Mouse (Mus musculus): ENCODE measurements around the gene Vma21-ps.
"Not testable (repeated sequence)": the region's sequence is repeated elsewhere in the genome, so short reads cannot be mapped to it uniquely, and the experiment has no call there.

The Vma21-ps gene

DNA sequence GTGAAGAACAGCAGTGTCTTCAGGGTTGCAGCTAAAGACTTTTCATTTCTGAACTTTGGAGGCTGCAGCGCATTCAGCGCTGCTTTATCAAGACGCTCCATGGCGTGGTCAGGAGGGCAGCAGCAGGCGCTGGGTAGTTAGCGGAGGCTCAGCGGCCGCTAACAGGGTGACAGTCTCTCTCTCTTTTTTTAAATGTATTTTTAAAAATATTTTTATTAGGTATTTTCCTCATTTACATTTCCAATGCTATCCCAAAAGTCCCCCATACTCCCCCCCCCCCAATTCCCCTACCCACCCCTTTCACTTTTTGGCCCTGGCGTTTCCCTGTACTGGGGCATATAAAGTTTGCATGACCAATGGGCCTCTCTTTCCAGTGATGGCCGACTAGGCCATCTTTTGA lies at the start of gene Vma21-ps:
TSS of gene Vma21-ps (minus strand) at position 101 of the 400 bp plus-strand sequence.
- DNase-seq (ENCODE audit: low spot score), result not testable (repeated sequence)

GRCm38 (mm10) chr4:52543001-52543400 lies 46.0 kb upstream of the Vma21-ps start:
- no peak for DNase-seq (ENCODE audit: low spot score)

DNA sequence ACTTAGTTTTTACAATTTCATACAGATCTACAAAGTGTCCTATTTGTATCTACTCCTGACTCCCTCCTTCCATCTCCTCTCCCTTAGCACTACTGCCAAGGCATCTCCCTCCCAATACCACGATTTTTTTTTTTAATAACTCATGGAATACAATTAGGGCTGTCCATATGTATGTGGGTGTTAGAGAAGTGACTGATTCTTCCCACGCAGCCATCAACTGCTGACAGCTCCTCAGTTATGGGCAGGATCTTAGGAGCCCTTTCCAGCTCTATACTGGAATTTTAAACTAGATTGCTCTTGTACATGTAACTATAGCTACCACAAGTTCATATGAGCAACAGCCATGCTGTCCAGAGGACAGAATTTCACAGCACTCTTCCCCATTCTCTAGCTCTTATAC lies 33.6 kb upstream of the Vma21-ps start:
- DNase-seq (ENCODE audit: low spot score), result no peak

DNA sequence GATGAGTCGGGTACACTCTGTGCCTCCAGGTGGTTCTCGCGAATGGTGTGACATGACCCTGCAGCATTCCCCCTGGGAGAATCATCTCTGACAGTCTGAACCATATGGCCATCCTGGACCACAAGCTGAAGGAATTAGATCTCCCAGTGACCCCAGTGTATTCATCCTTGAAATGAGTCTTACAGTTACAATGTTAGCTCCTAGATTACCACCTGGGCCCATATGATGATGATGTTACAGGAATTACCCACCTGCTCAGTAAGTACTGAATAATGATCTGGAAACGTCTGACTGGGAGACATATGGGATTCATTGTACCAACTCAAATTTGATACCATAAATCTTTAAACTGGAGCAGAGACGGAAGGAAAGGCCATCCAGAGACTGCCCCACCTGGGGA lies 29.4 kb upstream of the Vma21-ps start:
- no peak for DNase-seq (ENCODE audit: low spot score)

- DNase-seq (ENCODE audit: low spot score), result no peak
Measured at GRCm38 (mm10) chr4:52519301-52519700, 22.3 kb upstream of the Vma21-ps start.

DNA sequence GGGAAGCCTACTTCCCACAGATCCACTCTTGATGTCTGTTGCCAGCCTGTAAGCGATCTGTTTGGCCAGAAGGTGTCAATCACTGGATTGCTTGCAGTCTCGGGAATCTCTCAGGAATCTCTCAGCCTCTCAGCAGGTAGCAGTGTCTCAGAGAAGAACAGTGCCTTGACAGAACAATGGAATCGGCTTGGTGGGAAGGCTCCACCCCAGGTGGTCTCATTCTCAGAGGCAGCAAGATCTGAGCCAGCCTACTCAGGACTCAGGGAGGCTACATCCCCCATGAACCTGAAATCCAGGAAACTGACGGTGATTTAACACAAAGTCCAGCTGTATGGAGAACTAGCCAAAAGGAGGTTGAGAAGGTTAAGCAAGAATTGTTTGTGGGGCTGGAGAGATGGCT lies 20.5 kb upstream of the Vma21-ps start:
- no peak for DNase-seq (ENCODE audit: low spot score)

- no peak for DNase-seq (ENCODE audit: low spot score)
Measured at GRCm38 (mm10) chr4:52487486-52487885, 9.6 kb downstream of the Vma21-ps start.

DNA sequence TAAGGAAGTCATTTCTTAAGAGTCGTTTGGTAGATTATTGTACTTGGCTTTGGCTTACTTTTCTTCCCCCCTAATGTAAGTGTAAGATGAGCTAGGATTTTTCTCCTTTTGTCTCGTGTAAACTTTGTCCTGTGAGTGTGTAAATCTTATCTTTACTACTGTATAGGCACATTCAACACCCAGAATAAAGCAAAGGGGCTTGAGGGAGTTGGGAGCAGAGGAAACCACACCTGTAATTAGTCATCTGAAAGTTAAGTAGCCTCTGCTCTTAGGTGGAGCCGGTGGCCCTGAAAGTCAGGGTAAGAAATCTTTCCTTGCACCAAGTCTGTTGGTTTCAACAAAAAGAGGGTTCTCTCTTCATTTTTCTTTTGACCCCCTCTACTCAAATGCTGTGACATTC lies 23.6 kb downstream of the Vma21-ps start:
- DNase-seq (ENCODE audit: low spot score), result no peak

DNA sequence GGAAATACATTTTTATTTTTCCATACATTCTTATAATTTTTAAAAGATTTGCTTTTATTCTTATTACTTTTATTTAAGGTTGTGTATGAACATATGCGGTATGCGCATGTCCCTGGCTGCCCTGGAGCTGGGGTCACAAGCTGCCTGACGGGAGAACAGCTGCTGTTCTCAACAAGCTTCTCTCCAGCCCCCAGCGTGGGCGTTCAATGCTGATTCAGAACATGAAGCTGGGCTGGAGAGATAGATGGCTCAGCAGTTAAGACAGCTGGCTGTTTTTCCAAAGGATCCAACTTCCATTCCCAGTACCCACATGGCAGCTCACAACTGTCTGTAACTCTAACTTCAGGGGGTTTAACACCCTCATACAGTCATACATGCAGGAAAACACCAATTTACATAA lies 35.7 kb downstream of the Vma21-ps start:
- DNase-seq (ENCODE audit: low spot score), result no peak

- no peak for DNase-seq (ENCODE audit: low spot score)
Measured at GRCm38 (mm10) chr4:52459726-52460125, 37.3 kb downstream of the Vma21-ps start.
